Mouse (Mus musculus): ENCODE results near the gene Hadhb. TPM values are rescaled to one million over a fixed set of nuclear protein-coding genes. Genes with fewer than 3 reads are reported as not detected.
"Not testable (repeated sequence)": the region's sequence is repeated elsewhere in the genome, so short reads cannot be mapped to it uniquely, and the experiment has no call there.

Gene Hadhb
- total and polyA plus RNA-seq, 3 experiments: 51.3 to 108 (median 61.4) TPM

- TF ChIP-seq GATA1 (IDR thresholded peaks at IDR 0.05; ENCODE audit: borderline replicate concordance, low read length): no peak
- Histone ChIP-seq H3K4me1 (ENCODE audit: insufficient read depth, low read depth, low read length) (peaks cover 12% of the 10 kb centered on the region), H3K9me3 (replicated peaks) (no peaks in the 10 kb centered on the region), H3K36me3 (replicated peaks) (no peaks in the 10 kb centered on the region), H3K27me3 (ENCODE audit: insufficient read depth, low read length) (peaks cover 21% of the 10 kb centered on the region), H3K4me3 (ENCODE audit: low read depth, low read length) (no peak overlapping the region)
- ATAC-seq (ENCODE audit: extremely low read depth, insufficient number of reproducible peaks, low FRiP score, poor library complexity, severe bottlenecking) (no peak), DNase-seq (ENCODE audit: low spot score) (no peak)
Observed at GRCm38 (mm10) chr5:30207276-30207675, 52.2 kb downstream of the Hadhb start.

- H3K4me3 ChIP-seq (ENCODE audit: low read depth, low read length); DNase-seq (ENCODE audit: low spot score); H3K36me3 ChIP-seq (replicated peaks); H3K4me1 ChIP-seq (ENCODE audit: insufficient read depth, low read depth, low read length); H3K27me3 ChIP-seq (ENCODE audit: insufficient read depth, low read length); H3K9me3 ChIP-seq (replicated peaks); ATAC-seq (ENCODE audit: extremely low read depth, insufficient number of reproducible peaks, low FRiP score, poor library complexity, severe bottlenecking): not testable (repeated sequence)
Observed at GRCm38 (mm10) chr5:30210758-30211157, 55.7 kb downstream of the Hadhb start.

DNA sequence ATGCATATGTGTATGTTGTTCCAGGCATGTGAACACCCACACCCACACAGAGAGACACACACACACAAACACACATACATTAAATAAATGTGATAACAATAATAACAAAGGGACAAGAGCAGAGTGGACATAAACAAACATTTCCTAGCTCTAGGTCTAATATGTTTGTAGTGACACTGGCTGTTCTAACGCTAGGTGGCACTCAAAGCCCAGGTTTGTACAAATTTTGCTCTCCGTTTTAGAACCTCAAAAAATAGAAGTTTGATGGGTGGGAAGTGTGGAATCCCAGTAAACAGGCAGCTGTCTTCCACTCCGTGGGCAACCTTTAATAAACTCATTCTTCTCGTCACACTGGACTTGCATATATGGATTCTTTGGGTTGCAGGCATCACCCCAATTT is 59.8 kb downstream of the Hadhb start:
- ATAC-seq (ENCODE audit: extremely low read depth, insufficient number of reproducible peaks, low FRiP score, poor library complexity, severe bottlenecking) (no peak), DNase-seq (ENCODE audit: low spot score) (no peak)
- TF ChIP-seq POLR2AphosphoS5 (IDR thresholded peaks at IDR 0.05; ENCODE audit: insufficient replicate concordance, low read depth, low read length) (no peak), GATA2 (IDR thresholded peaks at IDR 0.05; ENCODE audit: borderline replicate concordance, low read depth, low read length) (no peak), TAL1 (conservative IDR thresholded peaks at IDR 0.05; ENCODE audit: low read depth, low read length) (no peak), GATA1 (IDR thresholded peaks at IDR 0.05; ENCODE audit: borderline replicate concordance, low read length) (no peak), CTCF (IDR thresholded peaks at IDR 0.05; ENCODE audit: low read depth, low read length) (no peak)
- Histone ChIP-seq H3K27me3 (ENCODE audit: insufficient read depth, low read length) (peaks cover 26% of the 10 kb centered on the region), H3K9me3 (replicated peaks) (no peaks in the 10 kb centered on the region), H3K4me1 (ENCODE audit: insufficient read depth, low read depth, low read length) (no peaks in the 10 kb centered on the region), H3K4me3 (ENCODE audit: low read depth, low read length) (no peak overlapping the region), H3K36me3 (replicated peaks) (no peaks in the 10 kb centered on the region)

- Histone ChIP-seq H3K9me3 (replicated peaks) (no peaks in the 10 kb centered on the region), H3K4me3 (ENCODE audit: low read depth, low read length) (no peak overlapping the region), H3K27me3 (ENCODE audit: insufficient read depth, low read length) (peaks cover 30% of the 10 kb centered on the region), H3K4me1 (ENCODE audit: insufficient read depth, low read depth, low read length) (no peaks in the 10 kb centered on the region), H3K36me3 (replicated peaks) (no peaks in the 10 kb centered on the region)
- no peak for ATAC-seq (ENCODE audit: extremely low read depth, insufficient number of reproducible peaks, low FRiP score, poor library complexity, severe bottlenecking)
- no peak for DNase-seq (ENCODE audit: low spot score)
- TF ChIP-seq GATA2 (IDR thresholded peaks at IDR 0.05; ENCODE audit: borderline replicate concordance, low read depth, low read length) (no peak), TAL1 (conservative IDR thresholded peaks at IDR 0.05; ENCODE audit: low read depth, low read length) (no peak)
Observed at GRCm38 (mm10) chr5:30215970-30216369, 60.9 kb downstream of the Hadhb start.

DNA sequence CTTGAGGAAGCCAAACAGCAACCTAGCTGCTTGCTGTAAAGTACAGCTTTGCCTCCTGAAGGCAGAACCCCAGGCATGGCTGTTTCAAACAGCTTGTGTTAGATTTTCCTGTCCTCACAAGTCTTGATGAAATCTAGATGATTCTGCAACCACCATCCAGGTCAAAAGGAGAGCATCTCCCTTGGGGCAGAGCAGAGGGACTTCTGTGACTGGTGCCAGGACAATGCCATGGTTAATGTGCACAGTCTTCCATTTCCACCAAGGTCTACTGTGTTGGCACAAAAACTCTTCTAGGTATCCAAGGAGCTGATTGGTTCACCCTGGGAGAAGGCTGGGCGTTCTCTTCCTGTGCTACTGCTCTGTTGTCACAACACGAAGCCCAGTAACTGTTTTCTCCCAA is 64.7 kb downstream of the Hadhb start:
- H3K9me3 ChIP-seq (replicated peaks): no peaks in the 10 kb centered on the region
- TF ChIP-seq GATA1 (IDR thresholded peaks at IDR 0.05; ENCODE audit: borderline replicate concordance, low read length): no peak
- TF ChIP-seq TAL1 (conservative IDR thresholded peaks at IDR 0.05; ENCODE audit: low read depth, low read length): no peak
- no peak for TF ChIP-seq POLR2AphosphoS5 (IDR thresholded peaks at IDR 0.05; ENCODE audit: insufficient replicate concordance, low read depth, low read length)
- TF ChIP-seq GATA2 (IDR thresholded peaks at IDR 0.05; ENCODE audit: borderline replicate concordance, low read depth, low read length): no peak
- no peak for TF ChIP-seq CTCF (IDR thresholded peaks at IDR 0.05; ENCODE audit: low read depth, low read length)
- DNase-seq (ENCODE audit: low spot score): no peak
- H3K4me1 ChIP-seq (ENCODE audit: insufficient read depth, low read depth, low read length): no peaks in the 10 kb centered on the region
- H3K36me3 ChIP-seq (replicated peaks): peaks cover 3% of the 10 kb centered on the region
- no peak for ATAC-seq (ENCODE audit: extremely low read depth, insufficient number of reproducible peaks, low FRiP score, poor library complexity, severe bottlenecking)
- H3K4me3 ChIP-seq (ENCODE audit: low read depth, low read length): no peak overlapping the region
- peaks cover 27% of the 10 kb centered on the region for H3K27me3 ChIP-seq (ENCODE audit: insufficient read depth, low read length)

DNA sequence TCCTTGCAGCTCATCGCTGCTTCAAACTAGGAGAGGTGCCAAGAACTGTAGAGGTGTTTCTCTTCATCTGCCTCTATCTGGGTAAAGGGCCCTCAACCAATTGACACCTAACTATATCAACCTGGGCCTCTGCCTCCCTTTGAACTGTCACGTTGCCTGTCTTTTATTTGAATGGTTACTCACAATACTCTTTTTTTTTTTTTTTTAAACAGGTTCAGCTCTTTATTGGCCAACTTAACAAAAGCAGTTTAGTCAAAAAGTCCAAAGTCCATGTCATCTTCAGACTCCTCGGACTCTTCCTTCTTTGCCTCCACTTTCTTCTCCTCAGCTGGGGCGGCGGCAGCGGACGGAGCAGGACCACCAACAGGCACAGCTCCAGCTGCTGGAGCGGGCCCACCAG is 65.6 kb downstream of the Hadhb start:
- H3K9me3 ChIP-seq (replicated peaks): no peaks in the 10 kb centered on the region
- peaks cover 3% of the 10 kb centered on the region for H3K36me3 ChIP-seq (replicated peaks)
- peaks cover 24% of the 10 kb centered on the region for H3K27me3 ChIP-seq (ENCODE audit: insufficient read depth, low read length)
- ATAC-seq (ENCODE audit: extremely low read depth, insufficient number of reproducible peaks, low FRiP score, poor library complexity, severe bottlenecking) (no peak), DNase-seq (ENCODE audit: low spot score) (no peak)
- TF ChIP-seq GATA1 (IDR thresholded peaks at IDR 0.05; ENCODE audit: borderline replicate concordance, low read length) (no peak), TAL1 (conservative IDR thresholded peaks at IDR 0.05; ENCODE audit: low read depth, low read length) (no peak), CTCF (IDR thresholded peaks at IDR 0.05; ENCODE audit: low read depth, low read length) (no peak), GATA2 (IDR thresholded peaks at IDR 0.05; ENCODE audit: borderline replicate concordance, low read depth, low read length) (no peak), POLR2AphosphoS5 (IDR thresholded peaks at IDR 0.05; ENCODE audit: insufficient replicate concordance, low read depth, low read length) (no peak)
- H3K4me3 ChIP-seq (ENCODE audit: low read depth, low read length): no peak overlapping the region
- H3K4me1 ChIP-seq (ENCODE audit: insufficient read depth, low read depth, low read length): no peaks in the 10 kb centered on the region

GRCm38 (mm10) chr5:30222681-30223080 is 67.6 kb downstream of the Hadhb start:
- H3K4me1 ChIP-seq (ENCODE audit: insufficient read depth, low read depth, low read length): no peaks in the 10 kb centered on the region
- H3K9me3 ChIP-seq (replicated peaks): no peaks in the 10 kb centered on the region
- no peak for ATAC-seq (ENCODE audit: extremely low read depth, insufficient number of reproducible peaks, low FRiP score, poor library complexity, severe bottlenecking)
- H3K4me3 ChIP-seq (ENCODE audit: low read depth, low read length): no peak overlapping the region
- H3K27me3 ChIP-seq (ENCODE audit: insufficient read depth, low read length): 0 out of 2 replicates have a peak, but pooled peaks cover 11% of the 10 kb centered on the region
- TF ChIP-seq POLR2AphosphoS5 (IDR thresholded peaks at IDR 0.05; ENCODE audit: insufficient replicate concordance, low read depth, low read length): no peak
- no peak for TF ChIP-seq GATA1 (IDR thresholded peaks at IDR 0.05; ENCODE audit: borderline replicate concordance, low read length)
- TF ChIP-seq GATA2 (IDR thresholded peaks at IDR 0.05; ENCODE audit: borderline replicate concordance, low read depth, low read length): no peak
- TF ChIP-seq CTCF (IDR thresholded peaks at IDR 0.05; ENCODE audit: low read depth, low read length): no peak
- TF ChIP-seq TAL1 (conservative IDR thresholded peaks at IDR 0.05; ENCODE audit: low read depth, low read length): no peak
- DNase-seq (ENCODE audit: low spot score): no peak
- H3K36me3 ChIP-seq (replicated peaks): peaks cover 3% of the 10 kb centered on the region

Data from G1E (cell line).